Mouse (Mus musculus) embryonic facial prominence, embryonic 10.5 days (tissue): ENCODE measurements at regions not wholly inside any gene's neighbourhood (a gene's known extent, or its start where the extent isn't known, plus 50 kb on each side); places are given as distances from the start of the nearest gene placed in this dataset.

Source experiments
- DNase-seq: peaks from one replicate; pipeline ENCODE4 v3.0.0-alpha.2; 2017; ENCODE audit warnings: low spot score
- H3K27ac ChIP-seq: fragments of 300-500 bp; sonication (generic); replicated peaks from 2 replicates; pipeline ENCODE4 v1.5.1; 2016; ENCODE audit warnings: mild to moderate bottlenecking
- H3K27me3 ChIP-seq: fragments of 300-500 bp; sonication (generic); replicated peaks from 2 replicates; pipeline ENCODE4 v1.6.1; 2016; ENCODE audit warnings: low read depth, mild to moderate bottlenecking; ENCODE audit not compliant: poor library complexity, severe bottlenecking
- H3K36me3 ChIP-seq: fragments of 300-500 bp; sonication (generic); replicated peaks from 2 replicates; pipeline ENCODE4 v1.6.1; 2016; ENCODE audit warnings: mild to moderate bottlenecking, moderate library complexity
- H3K4me1 ChIP-seq: fragments of 300-500 bp; sonication (generic); 2 replicates; pipeline ENCODE4 v1.6.1; 2016
- H3K4me3 ChIP-seq: fragments of 300-500 bp; sonication (generic); 2 replicates; pipeline ENCODE4 v1.5.1; 2016; ENCODE audit warnings: mild to moderate bottlenecking, moderate library complexity
- H3K9me3 ChIP-seq: fragments of 300-500 bp; sonication (generic); 2 replicates; pipeline ENCODE4 v1.6.1; 2016; ENCODE audit warnings: mild to moderate bottlenecking
- WGBS: fragments of 180-500 bp; shearing (Covaris S2); methylation state at CpG from one replicate; pipeline ENCODE4 v1.1.7; 2016; 5-methylcytosine and 5-hydroxymethylcytosine counted together

DNA sequence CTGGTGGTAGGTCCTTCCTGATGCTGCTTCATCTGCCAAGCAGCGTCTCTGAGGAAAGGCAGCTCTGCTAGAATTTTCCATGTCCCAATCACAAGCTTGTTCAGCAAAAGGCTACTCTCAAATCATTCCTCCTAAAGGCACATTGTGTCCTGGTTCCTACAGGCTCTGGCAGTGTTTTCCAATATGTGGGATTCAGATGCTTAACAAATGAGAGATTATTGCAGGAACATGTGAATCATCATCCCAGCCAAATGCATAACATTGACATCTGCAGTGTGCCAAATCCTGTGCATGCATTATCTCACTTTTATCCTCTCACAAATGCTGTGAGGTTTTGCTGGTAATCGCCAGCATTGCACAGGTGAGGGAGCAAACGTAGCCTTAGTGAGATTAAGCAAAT is 53.3 kb upstream of the Hmgn3 start:
- Histone ChIP-seq H3K4me3 (no peak overlapping the region), H3K27me3 (no peaks in the 10 kb centered on the region), H3K9me3 (no peaks in the 10 kb centered on the region), H3K27ac (no peak overlapping the region), H3K4me1 (peaks cover 2% of the 10 kb centered on the region; the same call in 1 of the 2 replicates), H3K36me3 (no peaks in the 10 kb centered on the region)
- 90% methylated on average over 3 of the region's 3 CpGs for WGBS
- DNase-seq, result no peak

DNA sequence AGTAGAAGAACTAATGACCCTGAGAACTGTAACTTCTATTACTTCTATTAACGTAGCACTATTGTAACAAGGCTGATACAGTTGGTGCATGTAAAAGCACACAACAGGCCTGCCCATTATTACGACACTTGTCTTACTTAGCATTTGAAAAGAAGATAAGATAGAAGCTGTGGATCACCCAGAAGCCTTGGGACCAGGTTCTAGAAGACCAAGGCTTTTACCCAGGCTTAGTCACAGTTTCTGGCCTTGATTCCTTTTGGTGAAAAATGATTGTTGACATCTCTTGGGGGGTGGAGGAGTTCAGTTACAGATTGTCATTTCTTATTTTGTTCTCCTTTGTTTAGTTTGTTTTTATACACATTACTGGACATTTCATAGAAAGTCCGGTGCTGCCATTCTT is 52.7 kb upstream of the Hmgn3 start:
- Histone ChIP-seq H3K27ac (no peak overlapping the region), H3K27me3 (no peaks in the 10 kb centered on the region), H3K4me1 (peaks cover 2% of the 10 kb centered on the region; the same call in 1 of the 2 replicates), H3K9me3 (no peaks in the 10 kb centered on the region), H3K36me3 (no peaks in the 10 kb centered on the region), H3K4me3 (no peak overlapping the region)
- no peak for DNase-seq
- WGBS, result 93% methylated on average over 3 of the region's 3 CpGs

DNA sequence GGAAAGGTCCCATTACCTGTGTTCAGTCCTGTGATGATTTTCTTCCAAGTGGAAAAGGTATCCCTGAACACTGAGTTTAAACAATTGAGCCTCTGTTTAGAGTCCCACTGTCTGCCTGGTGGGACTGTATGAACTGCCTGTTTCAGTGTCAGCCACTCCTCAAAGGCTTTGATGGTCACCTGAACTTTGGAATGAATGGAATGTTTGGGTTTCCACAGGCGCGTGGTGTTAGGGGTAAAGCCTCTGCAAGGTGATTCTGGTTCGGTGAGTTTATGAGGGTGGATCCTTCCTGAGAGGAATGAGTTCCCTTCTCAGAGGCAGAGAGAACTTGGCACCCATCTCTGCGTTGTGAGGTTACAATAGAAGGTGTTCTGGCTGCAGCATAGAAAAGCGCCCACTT is 50.5 kb upstream of the Hmgn3 start:
- WGBS, result 71% methylated on average over 5 of the region's 5 CpGs
- H3K4me1 ChIP-seq, result peaks cover 2% of the 10 kb centered on the region; the same call in 1 of the 2 replicates
- no peaks in the 10 kb centered on the region for H3K27me3 ChIP-seq
- H3K36me3 ChIP-seq, result no peaks in the 10 kb centered on the region
- H3K4me3 ChIP-seq, result no peak overlapping the region
- no peaks in the 10 kb centered on the region for H3K9me3 ChIP-seq
- peak; percentile 12 for DNase-seq
- no peak overlapping the region for H3K27ac ChIP-seq
